31 mouse cellular contexts compared by ENCODE assay signal in genomic region chr17:32420781-32421180, GRCm38 (mm10). TPM values are rescaled to one million over a fixed set of nuclear protein-coding genes. Genes with fewer than 3 reads are reported as not detected.
DNase-seq lines count a peak whose midpoint lies in the region; ATAC-seq lines count a peak whose summit lies in the region.
"Had no signal": no experiment of that assay in that cellular context is flagged by ENCODE, and none has a peak within 500 bp of the region (broad histone marks: within the 10 kb centered on the region; RNA-seq: fewer than 3 reads in every experiment).

No protein-coding gene starts in this region.

- no peak overlapping the region for H3K4me3 ChIP-seq in heart, embryonic 10.5 days
- no peak overlapping the region for H3K4me3 ChIP-seq in liver, embryonic 13.5 days (replicated peaks)
- no peak overlapping the region; the same call in 1 of the 2 replicates for H3K4me3 ChIP-seq in liver, embryonic 15.5 days (replicated peaks)
- H3K4me3 ChIP-seq: embryonic facial prominence, embryonic 12.5 days; embryonic facial prominence, embryonic 15.5 days; gastrocnemius, adult 2 months; hindbrain, embryonic 10.5 days; hindbrain, embryonic 13.5 days had no signal

- 0 out of 2 replicates have a peak, but pooled peaks have one; percentile 26 for ATAC-seq in liver, embryonic 13.5 days (ENCODE audit: low read depth)
- ATAC-seq in liver, embryonic 15.5 days (ENCODE audit: insufficient read depth) = peak; percentile 58; the same call in 1 of the 2 replicates
- ATAC-seq: forebrain, embryonic 14.5 days; forebrain, postnatal 0 days; hindbrain, embryonic 16.5 days; Patski had no signal

- H3K9me3 ChIP-seq in heart, embryonic 10.5 days = no peaks in the 10 kb centered on the region
- no peaks in the 10 kb centered on the region for H3K9me3 ChIP-seq in liver, embryonic 13.5 days (replicated peaks)
- no peaks in the 10 kb centered on the region for H3K9me3 ChIP-seq in liver, embryonic 15.5 days (replicated peaks)
- H3K9me3 ChIP-seq: embryonic facial prominence, embryonic 12.5 days; embryonic facial prominence, embryonic 15.5 days; G1E; hindbrain, embryonic 10.5 days; hindbrain, embryonic 13.5 days had no signal

- peak; percentile 24 for DNase-seq in heart, embryonic 10.5 days (ENCODE audit: low spot score)
- no peak for DNase-seq in heart, postnatal 36 days
- no peak for DNase-seq in liver, embryonic 13.5 days
- DNase-seq in thymus, postnatal 14 days = no peak
- no peak for DNase-seq in adrenal gland, postnatal 10 days
- DNase-seq: adrenal gland, postnatal 14 days; B cell, adult 2 months; cerebellum, adult 11 months; cerebellum, adult 2 months; cerebellum, adult 9-11 months; cerebellum, postnatal 25 days; forebrain, postnatal 0 days; gastrocnemius, adult 2 months; gastrocnemius, postnatal 14 days; heart, adult 18-20 months had no signal

- peaks cover 3% of the 10 kb centered on the region; the same call in 1 of the 2 replicates for H3K4me1 ChIP-seq in heart, embryonic 10.5 days
- H3K4me1 ChIP-seq in liver, embryonic 13.5 days (replicated peaks) = peaks cover 10% of the 10 kb centered on the region; the same call in 1 of the 2 replicates
- 0 out of 2 replicates have a peak, but pooled peaks cover 3% of the 10 kb centered on the region for H3K4me1 ChIP-seq in liver, embryonic 15.5 days (replicated peaks)
- H3K4me1 ChIP-seq: embryonic facial prominence, embryonic 12.5 days; embryonic facial prominence, embryonic 15.5 days; hindbrain, embryonic 10.5 days; hindbrain, embryonic 13.5 days had no signal

- no peak overlapping the region for H3K9ac ChIP-seq in liver, embryonic 13.5 days
- no peak overlapping the region for H3K9ac ChIP-seq in liver, embryonic 15.5 days
- H3K9ac ChIP-seq: embryonic facial prominence, embryonic 12.5 days; embryonic facial prominence, embryonic 15.5 days; forebrain, postnatal 0 days; hindbrain, embryonic 13.5 days had no signal

- H3K4me2 ChIP-seq in liver, embryonic 13.5 days = 0 out of 2 replicates have a peak overlapping the region, but pooled peaks have one; percentile 6
- H3K4me2 ChIP-seq in liver, embryonic 15.5 days = no peak overlapping the region
- H3K4me2 ChIP-seq: embryonic facial prominence, embryonic 12.5 days; embryonic facial prominence, embryonic 15.5 days; heart, embryonic 11.5 days; hindbrain, embryonic 13.5 days had no signal

- WGBS in heart, embryonic 10.5 days = 76% methylated on average over 8 of the region's 8 CpGs
- WGBS in liver, embryonic 13.5 days (ENCODE audit: insufficient replicate concordance) = 69% methylated on average over 8 of the region's 8 CpGs
- 53% methylated on average over 8 of the region's 8 CpGs for WGBS in liver, embryonic 15.5 days (ENCODE audit: insufficient replicate concordance)

- no peak overlapping the region for H3K27ac ChIP-seq in heart, embryonic 10.5 days
- no peak overlapping the region for H3K27ac ChIP-seq in liver, embryonic 13.5 days
- H3K27ac ChIP-seq in liver, embryonic 15.5 days (replicated peaks) = no peak overlapping the region
- H3K27ac ChIP-seq: embryonic facial prominence, embryonic 12.5 days; embryonic facial prominence, embryonic 15.5 days; gastrocnemius, adult 2 months; hindbrain, embryonic 10.5 days; hindbrain, embryonic 13.5 days had no signal

- peaks cover 49% of the 10 kb centered on the region for H3K27me3 ChIP-seq in heart, embryonic 10.5 days (ENCODE audit: insufficient read depth, poor library complexity, severe bottlenecking)
- H3K27me3 ChIP-seq in liver, embryonic 13.5 days = 0 out of 2 replicates have a peak, but pooled peaks cover under 1% of the 10 kb centered on the region
- no peaks in the 10 kb centered on the region for H3K27me3 ChIP-seq in liver, embryonic 15.5 days
- H3K27me3 ChIP-seq: CH12.LX had no signal

- intact Hi-C loops in heart, postnatal 36 days (cut with DNase I) = no loop called here

- H3K36me3 ChIP-seq in heart, embryonic 10.5 days = no peaks in the 10 kb centered on the region
- no peaks in the 10 kb centered on the region for H3K36me3 ChIP-seq in liver, embryonic 13.5 days
- H3K36me3 ChIP-seq in liver, embryonic 15.5 days (replicated peaks) = no peaks in the 10 kb centered on the region
- H3K36me3 ChIP-seq: embryonic facial prominence, embryonic 12.5 days; embryonic facial prominence, embryonic 15.5 days; G1E; hindbrain, embryonic 10.5 days; hindbrain, embryonic 13.5 days had no signal

RNA-seq across cellular contexts. Expression of gene Pglyrp2, which starts 3.2 kb away (rescaled TPM):
- polyA plus RNA-seq in heart, embryonic 10.5 days (2016; fragmentation: Nextera tagmentation; extraction: Ambion mirVana) = 0.09 and 0.40 TPM in 2 replicates
- not detected for total RNA-seq in heart, postnatal 36 days (2021)
- polyA plus RNA-seq in liver, embryonic 13.5 days (2015; fragmentation: Nextera tagmentation; extraction: Ambion mirVana) = 2.3 and 2.6 TPM in 2 replicates
- 7.2 and 9.2 TPM in 2 replicates for polyA plus RNA-seq in liver, embryonic 15.5 days (2015; fragmentation: Nextera tagmentation; extraction: Ambion mirVana)
- total RNA-seq in adrenal gland, postnatal 10 days (2021) = 10 to 100 TPM; 13.5 to 36.1 TPM
- total RNA-seq: forebrain, postnatal 0 days; gastrocnemius, adult 2 months; gastrocnemius, postnatal 14 days had no signal
- polyA plus RNA-seq: cerebellum, adult 2 months; forebrain, embryonic 14.5 days; forebrain, postnatal 0 days; frontal cortex, adult 2 months; heart, embryonic 14.5 days; heart, postnatal 0 days; hindbrain, embryonic 10.5 days; hindbrain, embryonic 16.5 days; Patski had no signal

RNA-seq across cellular contexts. Expression of gene Rasal3, which starts 17.4 kb away (rescaled TPM):
- polyA plus RNA-seq in heart, embryonic 10.5 days (2016; fragmentation: Nextera tagmentation; extraction: Ambion mirVana) = 1.2 and 2.3 TPM in 2 replicates
- total RNA-seq in heart, postnatal 36 days (2021) = under 1 TPM; 0.60 to 0.97 TPM
- 3.5 and 3.6 TPM in 2 replicates for polyA plus RNA-seq in liver, embryonic 13.5 days (2015; fragmentation: Nextera tagmentation; extraction: Ambion mirVana)
- polyA plus RNA-seq in liver, embryonic 15.5 days (2015; fragmentation: Nextera tagmentation; extraction: Ambion mirVana) = 2.4 and 4.0 TPM in 2 replicates
- 1 to 10 TPM; 4.5 to 4.9 TPM for total RNA-seq in adrenal gland, postnatal 10 days (2021)
- polyA plus RNA-seq: Patski had no signal

RNA-seq across cellular contexts. Expression of gene Wiz, which starts 31.5 kb away (rescaled TPM):
- polyA plus RNA-seq in heart, embryonic 10.5 days (2016; fragmentation: Nextera tagmentation; extraction: Ambion mirVana) = 17.9 and 21.8 TPM in 2 replicates
- total RNA-seq in heart, postnatal 36 days (2021) = 10 to 100 TPM; 18.9 to 19.1 TPM
- polyA plus RNA-seq in liver, embryonic 13.5 days (2015; fragmentation: Nextera tagmentation; extraction: Ambion mirVana) = 5.8 and 6.8 TPM in 2 replicates
- polyA plus RNA-seq in liver, embryonic 15.5 days (2015; fragmentation: Nextera tagmentation; extraction: Ambion mirVana) = 6.2 and 6.7 TPM in 2 replicates
- total RNA-seq in adrenal gland, postnatal 10 days (2021) = 10 to 100 TPM; 38.3 to 44.9 TPM

RNA-seq across cellular contexts. Expression of gene Cyp4f39, which starts 31.7 kb away (rescaled TPM):
- 0.37 TPM in 1 of 2 replicates, not detected in the other for polyA plus RNA-seq in heart, embryonic 10.5 days (2016; fragmentation: Nextera tagmentation; extraction: Ambion mirVana)
- not detected for total RNA-seq in heart, postnatal 36 days (2021)
- polyA plus RNA-seq in liver, embryonic 13.5 days (2015; fragmentation: Nextera tagmentation; extraction: Ambion mirVana) = 0.46 and 1.0 TPM in 2 replicates
- 0.52 and 0.83 TPM in 2 replicates for polyA plus RNA-seq in liver, embryonic 15.5 days (2015; fragmentation: Nextera tagmentation; extraction: Ambion mirVana)
- total RNA-seq in adrenal gland, postnatal 10 days (2021) = under 1 TPM; 0.36 to 0.45 TPM
- total RNA-seq: adrenal gland, adult 18-20 months; adrenal gland, postnatal 14 days; gastrocnemius, postnatal 4 days; heart, adult 18-20 months had no signal
- polyA plus RNA-seq: frontal cortex, adult 2 months; G1E; heart, embryonic 11.5 days; Patski had no signal
